Mouse (Mus musculus) right cerebral cortex, adult 18-20 months (tissue): ENCODE data around the gene Rps9.
"Not testable (repeated sequence)": the region's sequence is repeated elsewhere in the genome, so short reads cannot be mapped to it uniquely, and the experiment has no call there.

Experiments used
- DNase-seq: peaks from one replicate; pipeline ENCODE4 v3.0.0; 2022; ENCODE audit warnings: mixed read lengths

Rps9 gene

DNA sequence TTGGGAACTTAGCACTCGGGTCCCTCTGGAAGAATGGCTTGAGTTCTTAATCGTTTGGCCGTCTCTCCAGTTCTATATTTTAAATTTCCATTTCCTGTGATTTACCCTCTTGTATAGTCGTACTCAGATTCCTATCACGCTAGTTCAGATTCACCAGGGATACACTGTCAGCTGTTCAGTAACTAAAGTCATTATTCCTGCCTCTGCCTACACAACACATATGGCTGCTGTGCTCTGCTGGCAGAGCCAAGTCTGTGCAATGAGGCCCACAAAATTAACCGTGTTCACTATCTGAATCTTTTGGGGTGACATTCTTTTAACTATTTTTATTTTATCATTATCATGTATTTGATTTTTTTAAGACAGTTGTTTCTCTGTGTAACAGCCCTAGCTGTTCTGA, 5.3 kb upstream of the Rps9 start:
- DNase-seq: peak; percentile 35

DNA sequence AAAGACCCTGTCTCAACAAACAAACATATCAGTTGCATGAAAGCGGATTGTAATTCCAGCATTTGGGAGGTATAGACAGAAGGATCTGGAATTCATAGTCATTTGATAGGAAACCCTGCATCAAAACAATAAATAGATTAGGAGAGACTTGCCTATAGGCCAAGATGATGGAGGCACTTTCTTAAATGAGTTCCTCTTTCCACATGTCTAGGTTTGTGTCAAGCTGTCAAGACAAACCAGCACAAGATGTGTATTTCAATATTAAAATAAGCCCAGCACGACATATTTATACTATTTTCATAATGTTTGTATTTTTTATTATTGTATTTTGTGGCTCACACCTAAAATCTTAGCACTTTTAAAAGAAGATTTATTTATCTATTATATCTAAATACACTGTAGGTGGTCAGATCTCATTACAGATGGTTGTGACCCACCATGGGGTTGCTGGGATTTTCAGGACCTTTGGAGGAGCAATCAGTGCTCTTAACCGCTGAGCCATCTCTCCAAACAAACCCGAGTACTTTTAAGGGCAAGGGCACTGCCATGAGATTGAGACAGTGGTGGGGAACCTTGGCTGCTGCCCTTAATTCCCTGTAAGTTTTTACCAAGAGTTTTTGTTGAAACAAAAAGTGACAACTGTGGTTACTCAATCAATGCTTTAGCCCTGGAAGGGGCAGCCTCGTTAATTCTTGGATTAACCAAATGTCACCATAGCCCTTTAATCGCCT, 480 bp upstream of the Rps9 start:
- DNase-seq: no peak

DNA sequence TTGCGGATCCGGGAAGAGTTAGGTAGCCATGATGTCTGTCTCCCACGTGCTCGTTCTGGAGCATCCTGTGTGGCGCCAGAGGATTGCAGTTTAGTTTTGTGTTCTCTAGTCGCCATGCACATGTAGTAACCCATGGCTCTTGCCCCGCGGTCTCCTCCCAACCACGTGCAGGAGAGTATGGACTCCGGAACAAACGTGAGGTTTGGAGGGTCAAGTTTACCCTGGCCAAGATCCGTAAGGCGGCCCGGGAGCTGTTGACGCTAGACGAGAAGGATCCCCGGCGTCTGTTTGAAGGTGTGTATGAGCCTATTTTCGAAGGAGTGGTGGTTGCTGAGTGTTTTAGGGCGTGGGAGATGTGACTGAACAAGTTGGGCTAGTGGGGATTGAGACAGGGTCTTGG, 682 bp downstream of the Rps9 start:
- no peak for DNase-seq

DNA sequence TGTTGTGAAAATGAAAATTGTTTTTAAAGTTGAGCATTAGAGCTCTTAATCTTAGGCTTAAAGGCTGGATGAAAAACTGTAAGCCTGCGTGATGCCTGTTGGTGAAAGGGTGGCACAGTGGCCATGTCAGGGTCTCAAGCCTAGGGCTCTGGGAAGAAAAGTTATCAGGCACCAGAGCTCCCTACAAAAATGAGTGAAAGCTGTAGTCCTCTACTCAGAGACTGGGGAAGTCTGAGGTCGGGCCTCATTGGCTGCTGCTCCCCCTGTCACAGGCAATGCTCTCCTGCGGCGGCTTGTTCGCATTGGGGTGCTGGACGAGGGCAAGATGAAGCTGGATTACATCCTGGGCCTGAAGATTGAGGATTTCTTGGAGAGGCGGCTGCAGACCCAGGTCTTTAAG, 1.7 kb downstream of the Rps9 start:
- not testable (repeated sequence) for DNase-seq

DNA sequence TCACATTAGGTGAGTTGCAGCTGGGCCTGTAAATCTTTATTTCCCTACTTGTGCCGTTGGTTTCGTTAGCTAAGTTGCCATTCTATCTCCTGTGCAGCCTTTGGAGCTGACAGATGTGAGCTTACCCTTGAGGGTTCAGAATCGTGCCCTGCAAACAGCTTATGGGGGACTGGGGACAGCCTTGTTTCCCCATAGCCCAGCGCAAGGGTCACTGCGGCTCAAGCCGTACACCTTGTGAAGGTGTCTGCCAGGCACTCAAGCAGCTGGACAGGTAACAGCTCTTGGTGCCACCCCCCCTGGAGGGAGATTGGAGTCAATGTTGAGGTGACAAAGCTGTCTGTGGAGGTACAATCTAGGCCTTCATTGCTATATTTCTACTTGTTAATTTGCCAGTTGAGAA, 2.1 kb downstream of the Rps9 start:
- DNase-seq: no peak

DNA sequence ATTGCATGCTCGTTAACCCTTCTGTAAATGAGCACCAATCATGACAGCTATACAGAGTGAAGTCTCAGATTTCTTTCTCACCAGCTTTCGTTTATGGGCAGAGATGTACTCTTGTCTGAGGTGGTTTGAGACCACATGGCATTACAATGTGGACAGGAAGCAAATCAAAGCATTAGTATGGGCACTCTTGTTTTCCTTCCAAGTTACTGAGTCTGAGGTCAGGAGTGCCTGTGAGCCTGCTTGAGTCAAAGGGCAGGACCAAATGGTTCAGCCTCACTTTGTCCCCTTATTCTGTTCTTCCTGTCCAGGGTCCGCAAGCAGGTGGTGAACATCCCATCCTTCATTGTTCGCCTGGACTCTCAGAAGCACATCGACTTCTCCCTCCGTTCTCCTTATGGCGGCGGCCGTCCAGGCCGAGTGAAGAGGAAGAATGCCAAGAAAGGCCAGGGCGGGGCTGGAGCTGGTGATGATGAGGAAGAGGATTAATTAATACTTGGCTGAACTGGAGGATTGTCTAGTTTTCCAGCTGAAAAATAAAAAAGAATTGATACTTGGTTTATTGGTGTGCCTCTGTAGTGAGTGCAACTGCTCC, 2.6 kb downstream of the Rps9 start:
- DNase-seq: no peak

DNA sequence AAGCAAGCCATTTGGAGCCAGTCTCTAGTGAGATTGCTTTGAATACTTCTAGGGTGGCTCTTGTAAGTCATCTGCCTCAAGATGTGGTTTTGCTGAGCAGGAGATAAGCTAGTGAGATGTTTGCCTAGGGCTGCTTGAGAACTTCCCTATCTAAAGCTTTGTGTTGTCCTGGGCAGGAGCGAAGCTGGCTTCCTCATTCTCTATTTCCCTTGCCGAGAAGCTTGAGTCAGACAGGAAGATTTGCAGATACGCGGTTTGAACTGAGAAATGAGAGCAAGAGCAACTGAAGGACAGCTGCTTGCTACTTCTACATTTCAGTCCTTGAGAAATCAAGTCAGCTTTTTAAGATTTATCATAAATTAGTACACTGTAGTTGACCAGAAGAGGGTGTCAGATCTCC, 3.2 kb downstream of the Rps9 start:
- DNase-seq: no peak

DNA sequence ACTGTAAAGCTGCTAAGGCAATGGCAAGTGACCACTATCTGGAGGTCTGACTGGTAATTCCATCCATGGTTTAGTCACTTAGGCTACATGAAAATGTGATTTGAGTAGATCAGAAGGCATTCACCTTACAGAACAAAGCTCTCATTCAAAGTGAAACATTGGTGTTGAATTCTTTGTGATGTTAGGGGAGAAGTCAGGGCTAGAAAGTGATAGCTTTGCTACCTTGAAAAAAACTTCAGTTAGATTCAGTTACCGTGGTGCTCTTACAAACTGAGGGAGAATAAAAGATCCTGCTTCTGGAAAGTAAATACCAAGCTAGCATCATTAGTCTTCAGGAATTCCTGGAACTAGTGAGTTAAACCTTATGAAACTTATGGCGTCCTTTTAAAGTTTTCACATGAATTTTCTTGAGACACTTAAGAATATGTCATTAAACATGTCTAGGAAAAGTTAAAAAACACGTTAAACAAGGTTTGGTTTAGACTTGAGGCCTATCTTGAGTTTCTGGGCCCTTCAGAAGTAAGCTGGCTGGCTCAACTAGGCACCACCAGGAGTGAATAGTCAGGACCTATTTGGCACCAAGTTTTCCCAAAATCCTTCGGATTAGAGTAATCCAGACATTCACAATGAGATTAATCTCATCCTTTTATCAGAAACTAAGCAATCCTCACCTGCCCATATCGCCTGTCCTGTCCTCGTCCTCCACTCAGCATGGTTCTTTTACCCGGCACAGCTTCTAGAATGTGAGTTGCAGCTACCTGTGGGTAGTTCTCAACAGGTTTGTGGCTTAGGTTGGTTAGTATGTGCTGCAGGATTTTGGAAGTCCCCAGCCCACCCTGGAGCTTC, 4.0 kb downstream of the Rps9 start:
- DNase-seq: no peak

DNA sequence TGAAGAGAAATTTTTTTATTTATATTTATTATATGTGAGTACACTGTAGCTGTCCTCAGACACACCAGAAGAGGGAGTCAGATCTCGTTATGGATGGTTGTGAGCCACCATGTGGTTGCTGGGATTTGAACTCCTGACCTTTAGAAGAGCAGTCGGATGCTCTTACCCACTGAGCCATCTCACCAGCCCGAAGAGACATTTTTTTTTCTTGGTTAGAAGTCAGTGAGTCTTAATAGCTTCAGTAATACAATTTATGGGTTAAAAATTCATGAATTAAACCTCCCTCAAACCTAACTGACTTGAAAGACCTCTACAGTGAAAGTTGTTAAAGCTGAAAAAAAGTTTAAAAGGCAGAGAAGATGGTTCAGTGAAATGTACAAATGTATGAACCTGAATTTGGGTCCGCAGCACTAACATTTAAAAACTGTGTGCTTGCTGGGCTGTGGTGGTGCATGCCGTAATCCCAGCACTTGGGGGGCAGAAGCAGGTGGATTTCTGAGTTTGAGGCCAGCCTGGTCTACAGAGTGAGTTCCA, 4.7 kb downstream of the Rps9 start:
- DNase-seq: not testable (repeated sequence)

DNA sequence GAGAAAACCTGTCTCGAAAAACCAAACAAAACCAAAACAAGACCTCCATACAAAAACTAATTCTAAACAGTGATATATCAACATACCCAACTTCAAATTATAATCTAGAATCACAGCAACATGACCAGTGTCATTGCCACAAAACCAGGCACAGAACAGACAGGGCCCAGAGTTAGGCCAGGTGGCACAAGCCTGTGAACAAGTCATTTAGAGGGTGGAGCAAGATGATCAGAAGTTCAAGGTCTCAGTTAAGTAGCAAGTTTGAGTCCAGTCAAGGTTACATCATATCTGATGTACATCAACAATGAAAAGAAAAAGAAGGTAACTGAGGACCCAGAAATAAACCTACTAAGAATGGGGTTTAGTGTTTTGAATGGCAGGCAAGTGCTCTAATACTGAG, 5.2 kb downstream of the Rps9 start:
- DNase-seq: no peak

DNA sequence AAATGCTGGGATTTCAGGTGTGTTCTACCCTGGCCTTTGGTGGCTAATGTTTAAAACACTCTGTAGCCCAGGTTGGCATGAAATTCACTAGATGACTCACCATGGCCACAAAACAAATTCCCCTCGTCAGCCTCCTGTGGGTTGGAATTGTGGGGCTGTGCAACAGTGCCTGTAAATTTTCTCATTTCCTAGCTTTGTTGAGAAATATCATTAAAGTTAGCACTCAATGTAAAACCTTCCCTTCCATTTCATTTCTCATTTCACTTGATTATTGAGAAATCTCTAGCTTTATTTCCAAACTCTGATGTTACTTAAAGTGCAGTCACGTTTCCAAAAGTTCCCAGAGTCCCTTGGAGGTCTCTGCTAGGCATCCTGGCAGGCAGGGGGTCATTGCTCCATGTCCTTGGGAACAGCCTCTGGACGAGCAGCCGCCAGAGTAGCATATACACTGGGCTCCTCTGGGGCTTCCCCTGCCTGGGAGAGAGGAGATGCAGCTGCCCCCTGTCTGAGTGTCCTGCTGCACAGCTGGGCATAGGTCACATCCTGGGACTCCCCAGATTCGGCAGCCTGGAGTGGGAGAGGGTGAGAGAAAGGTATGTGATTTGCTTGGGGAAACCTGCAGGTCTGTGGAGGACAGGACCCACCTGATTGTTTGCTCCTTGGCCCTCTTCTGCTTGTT, 8.6 kb downstream of the Rps9 start:
- DNase-seq: no peak

DNA sequence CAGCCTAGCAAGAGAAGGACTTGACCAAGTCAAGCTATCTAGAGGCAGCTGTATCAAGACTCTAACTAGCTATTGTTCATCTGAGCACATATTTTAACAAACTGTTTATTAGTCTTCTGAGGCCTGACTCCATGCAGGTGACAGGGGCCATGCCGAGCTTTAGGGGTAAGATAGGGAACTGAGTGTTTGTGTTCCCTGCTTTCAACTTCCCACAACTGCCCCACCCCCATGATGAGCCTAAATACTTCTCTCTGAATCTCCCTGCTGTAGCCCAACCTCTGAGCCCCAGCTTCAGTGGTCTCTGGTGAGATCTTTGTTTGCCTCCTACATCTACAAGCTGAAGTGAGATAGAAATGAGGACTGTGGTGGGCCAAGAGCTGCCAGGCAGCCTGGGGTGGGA, 11.5 kb downstream of the Rps9 start:
- no peak for DNase-seq

DNA sequence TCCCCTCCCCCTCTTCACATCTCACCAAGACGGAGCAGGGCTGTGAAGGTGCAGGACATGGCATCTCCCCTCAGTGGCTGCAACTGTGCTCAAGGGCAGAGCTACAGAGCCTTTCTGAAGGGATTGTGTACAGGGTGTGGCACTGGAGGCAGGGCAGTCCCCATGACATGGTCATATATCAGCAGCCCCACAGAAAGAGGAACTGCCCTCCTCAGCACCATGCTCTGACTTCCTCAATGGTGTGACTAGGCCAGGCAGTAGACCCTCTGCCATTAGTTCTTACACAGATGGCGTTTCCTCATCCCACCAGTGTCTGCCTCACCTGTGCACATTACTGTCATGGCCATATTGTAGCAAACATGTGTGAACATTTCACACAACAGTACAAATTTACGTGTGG, 16.5 kb downstream of the Rps9 start, which contains the start of gene Pirb:
TSS of gene Pirb (minus strand) at position 124 of the 400 bp plus-strand sequence.
- not testable (repeated sequence) for DNase-seq

DNA sequence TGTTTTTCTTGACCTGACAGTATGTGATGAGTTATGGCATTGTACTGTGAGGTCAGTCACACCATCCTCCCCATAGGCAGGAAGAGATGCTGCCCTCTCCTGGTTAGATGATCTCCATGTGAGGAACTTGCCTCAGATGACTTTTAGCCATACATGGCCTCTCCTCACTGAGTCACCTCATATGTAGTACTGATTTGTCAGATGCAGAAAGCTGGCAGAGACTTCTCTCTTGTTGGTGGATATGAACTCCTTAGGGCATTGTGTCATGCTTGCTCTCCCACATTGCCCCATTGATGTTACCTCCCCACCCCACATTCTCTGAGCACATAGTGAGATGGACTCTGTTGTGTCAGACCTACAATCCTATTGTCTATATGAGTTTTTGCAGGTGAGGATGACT, 21.7 kb downstream of the Rps9 start:
- not testable (repeated sequence) for DNase-seq

DNA sequence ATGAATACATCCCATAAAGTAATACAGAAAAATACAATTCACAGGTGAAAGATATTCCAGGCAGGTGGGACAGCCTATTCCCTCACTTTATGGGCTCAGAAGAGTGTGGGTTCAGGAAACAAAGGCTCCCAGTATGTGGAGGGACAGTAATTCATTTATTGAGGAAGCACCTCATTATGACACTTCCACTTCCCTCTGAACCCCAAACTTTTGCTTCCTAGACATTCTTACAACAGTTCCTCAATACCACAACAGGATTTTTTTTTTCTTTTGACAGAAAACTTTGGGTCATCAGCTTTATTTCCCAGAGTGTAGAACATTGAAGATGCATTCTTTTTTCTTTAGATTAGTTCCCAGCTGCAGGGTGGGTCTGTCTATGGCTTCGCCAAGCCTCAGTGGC, 28.9 kb downstream of the Rps9 start:
- not testable (repeated sequence) for DNase-seq
